Mouse (Mus musculus) liver, adult 2 months (tissue): ENCODE results near the gene Med23.

Experiments used
- CTCF ChIP-seq: fragments of 200-500 bp; IDR thresholded peaks from 2 replicates; pipeline ENCODE4 v1.5.1; 2011; ENCODE audit warnings: low read depth, low read length, control low read depth
- POLR2A ChIP-seq: fragments of 200-500 bp; IDR thresholded peaks from 2 replicates; pipeline ENCODE4 v1.6.1; 2011; ENCODE audit warnings: low read length, control low read depth; ENCODE audit not compliant: insufficient read depth; ENCODE audit errors: extremely low read depth

DNA sequence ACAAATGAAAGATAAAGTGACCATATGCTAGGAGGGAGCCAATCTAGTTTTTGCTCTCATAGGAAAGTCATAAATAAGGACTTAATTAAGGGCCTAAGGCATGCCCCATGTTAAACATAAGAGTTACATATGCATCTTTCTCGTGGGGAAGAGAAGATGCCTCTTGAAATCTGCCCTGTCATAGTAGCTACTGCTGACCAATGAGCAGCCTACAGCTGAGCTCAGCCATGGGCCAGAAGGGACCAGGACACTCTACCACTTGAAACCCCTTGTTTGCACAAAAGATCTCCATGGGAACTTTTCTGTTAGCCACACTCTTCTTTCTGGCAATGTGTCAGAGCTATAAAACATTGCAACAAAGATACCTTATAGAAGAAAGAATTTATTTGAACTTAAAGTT is 46.5 kb upstream of the Med23 start:
- TF ChIP-seq CTCF, result no peak
- no peak for TF ChIP-seq POLR2A
